Mouse (Mus musculus) erythroblast, adult 5-6 weeks (primary cell): ENCODE results near the gene Necab2. TPM values are rescaled to one million over a fixed set of nuclear protein-coding genes. Genes with fewer than 3 reads are reported as not detected.

ENCODE experiments used
- ATAC-seq: replicated peaks from 2 replicates; pipeline ENCODE4 v1.8.0; 2016; ENCODE audit warnings: moderate number of reproducible peaks, mild to moderate bottlenecking, moderate TSS enrichment, inconsistent platforms; ENCODE audit not compliant: poor library complexity, low FRiP score, severe bottlenecking
- total RNA-seq, 2 experiments: library from RNA; stranded (forward) in 1 of 2; stranded (reverse) in 1 of 2; fragments of 150-400 nt in 1 of 2; fragments of 200-764, 138-1000 nt in 1 of 2; gene quantifications; 2 replicates each; pipeline versions ENCODE4 v1.2.3 to v1.2.4; 2015 to 2017; ENCODE audit warnings: low replicate concordance in 2 of 2

Necab2 gene
- total RNA-seq, 2 experiments from 2014 or later, result not detected

GRCm38 (mm10) chr8:119427634-119428349 is 18.7 kb upstream of the Necab2 start:
- ATAC-seq, result no peak

GRCm38 (mm10) chr8:119428350-119428740 is 18.2 kb upstream of the Necab2 start:
- no peak for ATAC-seq

GRCm38 (mm10) chr8:119428766-119429327 is 17.7 kb upstream of the Necab2 start:
- ATAC-seq, result no peak

GRCm38 (mm10) chr8:119429552-119429951 is 17.0 kb upstream of the Necab2 start:
- no peak for ATAC-seq

GRCm38 (mm10) chr8:119430250-119430649 is 16.3 kb upstream of the Necab2 start:
- no peak for ATAC-seq

- no peak for ATAC-seq
Observed at GRCm38 (mm10) chr8:119430690-119431089, 15.8 kb upstream of the Necab2 start.

GRCm38 (mm10) chr8:119432372-119432771 is 14.1 kb upstream of the Necab2 start:
- ATAC-seq, result no peak

- no peak for ATAC-seq
Observed at GRCm38 (mm10) chr8:119433582-119434174, 12.8 kb upstream of the Necab2 start, which contains the start of gene Osgin1. TSS of gene Osgin1 (plus strand) at chr8:119434124.

- ATAC-seq, result no peak
Observed at GRCm38 (mm10) chr8:119434569-119434968, 11.9 kb upstream of the Necab2 start.

- no peak for ATAC-seq
Observed at GRCm38 (mm10) chr8:119435527-119435926, 11.0 kb upstream of the Necab2 start.

GRCm38 (mm10) chr8:119436331-119436730 is 10.2 kb upstream of the Necab2 start:
- ATAC-seq, result no peak

- ATAC-seq, result no peak
Observed at GRCm38 (mm10) chr8:119436933-119437332, 9.6 kb upstream of the Necab2 start.

GRCm38 (mm10) chr8:119437506-119437905 is 9.0 kb upstream of the Necab2 start:
- no peak for ATAC-seq

GRCm38 (mm10) chr8:119438876-119439275 is 7.6 kb upstream of the Necab2 start:
- ATAC-seq, result no peak

GRCm38 (mm10) chr8:119439424-119439823 is 7.1 kb upstream of the Necab2 start:
- ATAC-seq, result no peak

GRCm38 (mm10) chr8:119439893-119440249 is 6.6 kb upstream of the Necab2 start:
- no peak for ATAC-seq

GRCm38 (mm10) chr8:119440250-119440951 is 6.1 kb upstream of the Necab2 start:
- no peak for ATAC-seq

- no peak for ATAC-seq
Observed at GRCm38 (mm10) chr8:119440952-119441270, 5.6 kb upstream of the Necab2 start.

GRCm38 (mm10) chr8:119442013-119442412 is 4.5 kb upstream of the Necab2 start:
- no peak for ATAC-seq

- no peak for ATAC-seq
Observed at GRCm38 (mm10) chr8:119442970-119443369, 3.5 kb upstream of the Necab2 start.
